Mouse (Mus musculus) heart, adult 2 months (tissue): ENCODE data around the gene Hacd2.

ENCODE experiments used
- CTCF ChIP-seq: fragments of 200-600 bp; IDR thresholded peaks from 2 replicates; pipeline ENCODE4 v1.8.1; 2022; ENCODE audit warnings: antibody characterized with exemption, mild to moderate bottlenecking, moderate library complexity
- EP300 ChIP-seq: fragments of 200-500 bp; IDR thresholded peaks from 2 replicates; pipeline ENCODE4 v1.6.1; 2011; ENCODE audit warnings: low read depth, low read length, control low read depth; ENCODE audit not compliant: insufficient read depth
- POLR2A ChIP-seq: fragments of 200-500 bp; IDR thresholded peaks from 2 replicates; pipeline ENCODE4 v1.6.1; 2011; ENCODE audit warnings: mild to moderate bottlenecking, low read depth, low read length, control low read depth; ENCODE audit not compliant: insufficient read depth

DNA sequence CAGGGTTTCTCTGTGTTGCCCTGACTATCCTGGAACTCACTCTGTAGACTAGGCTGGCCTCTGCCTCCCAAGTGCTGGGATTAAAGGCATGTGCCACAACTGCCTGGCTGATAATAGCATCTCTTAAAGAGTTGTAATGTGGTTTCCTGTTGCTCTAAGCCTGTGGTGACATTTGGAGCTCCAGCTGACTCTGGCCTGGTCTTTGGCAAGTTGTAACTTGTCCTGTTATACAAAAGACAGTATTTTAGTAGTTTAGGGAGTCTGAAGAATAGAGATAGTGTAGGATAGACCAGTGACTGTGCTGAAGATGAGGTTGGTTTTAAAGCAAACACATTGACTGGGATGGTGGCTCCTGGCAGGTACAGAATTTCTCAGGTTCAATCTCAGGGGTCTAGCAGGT, 52.2 kb downstream of the Hacd2 start:
- TF ChIP-seq CTCF, result no peak
- no peak for TF ChIP-seq POLR2A
- TF ChIP-seq EP300, result no peak
